Comparison of ENCODE assay signal across 12 mouse cellular contexts in the genomic region with DNA sequence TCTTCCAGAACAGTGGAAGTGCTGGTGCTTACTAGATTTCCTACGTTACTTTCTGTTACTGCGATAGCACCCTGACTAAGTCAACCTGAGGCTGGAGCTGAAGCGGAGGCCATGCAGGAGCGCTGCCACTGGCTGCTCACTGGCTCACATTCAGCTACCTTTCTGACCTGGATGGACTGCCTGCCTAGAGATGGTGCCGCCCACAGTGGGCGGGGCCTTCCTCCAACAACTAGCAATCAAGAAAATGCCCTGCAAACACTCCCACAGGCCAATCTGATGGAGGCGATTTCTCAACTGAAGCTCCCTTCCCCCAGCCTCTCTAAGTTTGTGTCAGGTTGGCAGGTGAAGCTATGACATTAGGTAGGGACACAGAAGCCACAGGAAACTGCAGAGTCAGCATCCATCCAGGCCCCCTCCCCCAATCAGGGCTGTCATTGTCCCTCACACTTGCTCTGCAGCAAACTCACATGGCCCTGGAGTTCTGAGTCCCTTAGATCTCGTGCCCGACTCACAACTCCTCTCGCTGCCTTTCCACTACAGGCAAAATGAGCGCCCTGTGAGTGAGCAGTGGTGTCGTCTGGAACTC.
DNase-seq lines count a peak whose midpoint lies in the region; ATAC-seq and TF ChIP-seq lines count a peak whose summit lies in the region.
"Had no signal": no experiment of that assay in that cellular context is flagged by ENCODE, and none has a peak within 500 bp of the region (broad histone marks: within the 10 kb centered on the region; RNA-seq: fewer than 3 reads in every experiment).

No protein-coding gene starts in this region.

- peak; percentile 80 for ATAC-seq in intestine, postnatal 0 days
- 0 out of 2 replicates have a peak, but pooled peaks have one; percentile 4 for ATAC-seq in limb, embryonic 11.5 days (ENCODE audit: insufficient number of reproducible peaks, low FRiP score, low TSS enrichment, low read depth)
- ATAC-seq: forebrain, embryonic 13.5 days; inflammation-experienced regulatory T-cells, adult 6 months had no signal

- no peak overlapping the region for H3K9ac ChIP-seq in intestine, postnatal 0 days (ENCODE audit: low read depth, low read length)
- no peak overlapping the region for H3K9ac ChIP-seq in limb, embryonic 11.5 days (ENCODE audit: low read length)
- H3K9ac ChIP-seq: forebrain, embryonic 13.5 days; heart, embryonic 13.5 days; neural tube, embryonic 13.5 days had no signal

- 0 out of 2 replicates have a peak, but pooled peaks cover 3% of the 10 kb centered on the region for H3K27me3 ChIP-seq in intestine, postnatal 0 days (replicated peaks; ENCODE audit: control insufficient read depth, insufficient read depth, low read length)
- no peaks in the 10 kb centered on the region for H3K27me3 ChIP-seq in limb, embryonic 11.5 days (ENCODE audit: control insufficient read depth, insufficient read depth, low read length)
- H3K27me3 ChIP-seq: neural tube, embryonic 13.5 days had no signal

- 0 out of 2 replicates have a peak overlapping the region, but pooled peaks have one; percentile 6 for H3K4me2 ChIP-seq in intestine, postnatal 0 days (replicated peaks; ENCODE audit: low read depth)
- H3K4me2 ChIP-seq in limb, embryonic 11.5 days (ENCODE audit: low read depth, severe bottlenecking): no peak overlapping the region
- H3K4me2 ChIP-seq: forebrain, embryonic 13.5 days; heart, embryonic 13.5 days; neural tube, embryonic 13.5 days had no signal

- DNase-seq in R1 (ENCODE audit: low read depth, low spot score): peak; percentile 84
- peak; percentile 36 for DNase-seq in limb, embryonic 11.5 days (ENCODE audit: low spot score)
- peak; percentile 38 for DNase-seq in lung, postnatal 10 days
- DNase-seq in adrenal gland, postnatal 14 days: no peak
- DNase-seq in urinary bladder, postnatal 14 days (ENCODE audit: low spot score): no peak
- no peak for DNase-seq in urinary bladder, postnatal 10 days (ENCODE audit: low spot score)
- DNase-seq in adrenal gland, adult (ENCODE audit: inconsistent age in 2 of 2, low spot score in 1 of 2): no peak

- H3K27ac ChIP-seq in intestine, postnatal 0 days (ENCODE audit: low read depth, low read length): no peak overlapping the region
- 0 out of 2 replicates have a peak overlapping the region, but pooled peaks have one; percentile 14 for H3K27ac ChIP-seq in limb, embryonic 11.5 days (replicated peaks; ENCODE audit: low read depth, low read length)
- H3K27ac ChIP-seq: forebrain, embryonic 13.5 days; heart, embryonic 13.5 days; neural tube, embryonic 13.5 days had no signal

- no peaks in the 10 kb centered on the region for H3K4me1 ChIP-seq in intestine, postnatal 0 days (replicated peaks; ENCODE audit: control insufficient read depth, insufficient read depth, low read length)
- peaks cover 3% of the 10 kb centered on the region; the same call in 1 of the 2 replicates for H3K4me1 ChIP-seq in limb, embryonic 11.5 days (ENCODE audit: control insufficient read depth, insufficient read depth, low read length)
- H3K4me1 ChIP-seq: forebrain, embryonic 13.5 days had no signal

- WGBS in intestine, postnatal 0 days: 65% methylated on average over 12 of the region's 12 CpGs
- 64% methylated on average over 12 of the region's 12 CpGs for WGBS in limb, embryonic 11.5 days

- no peaks in the 10 kb centered on the region for H3K9me3 ChIP-seq in intestine, postnatal 0 days (ENCODE audit: control insufficient read depth)
- H3K9me3 ChIP-seq in limb, embryonic 11.5 days (ENCODE audit: control insufficient read depth, low read length): no peaks in the 10 kb centered on the region
- H3K9me3 ChIP-seq: forebrain, embryonic 13.5 days; heart, embryonic 13.5 days; neural tube, embryonic 13.5 days had no signal

- no peak for TF ChIP-seq CTCF in intestine, postnatal 0 days (IDR thresholded peaks at IDR 0.05; ENCODE audit: low read depth)

- H3K4me3 ChIP-seq in intestine, postnatal 0 days (ENCODE audit: low read depth, low read length): no peak overlapping the region
- H3K4me3 ChIP-seq in limb, embryonic 11.5 days (ENCODE audit: low read depth, low read length): no peak overlapping the region
- H3K4me3 ChIP-seq: forebrain, embryonic 13.5 days; heart, embryonic 13.5 days; neural tube, embryonic 13.5 days had no signal

- no peaks in the 10 kb centered on the region for H3K36me3 ChIP-seq in intestine, postnatal 0 days (ENCODE audit: control insufficient read depth, insufficient read depth)
- H3K36me3 ChIP-seq in limb, embryonic 11.5 days (ENCODE audit: control insufficient read depth, insufficient read depth, low read length): no peaks in the 10 kb centered on the region
- H3K36me3 ChIP-seq: heart, embryonic 13.5 days; neural tube, embryonic 13.5 days had no signal

Comparison
In these comparisons a context has a peak if more than half of its experiments do, and no peak if none do; other contexts are left out.
1. DNase-seq: peak in R1 (single experiment), limb, embryonic 11.5 days (single experiment) and lung, postnatal 10 days (single experiment); none in adrenal gland, postnatal 14 days (single experiment), urinary bladder, postnatal 14 days (single experiment), urinary bladder, postnatal 10 days (single experiment) and adrenal gland, adult (0 of 2).